Mouse (Mus musculus): ENCODE data around the gene Tbc1d22b. TPM values are rescaled to one million over a fixed set of nuclear protein-coding genes. Genes with fewer than 3 reads are reported as not detected.

Gene Tbc1d22b
- polyA plus RNA-seq, 1 experiment, result 27.3 TPM

DNA sequence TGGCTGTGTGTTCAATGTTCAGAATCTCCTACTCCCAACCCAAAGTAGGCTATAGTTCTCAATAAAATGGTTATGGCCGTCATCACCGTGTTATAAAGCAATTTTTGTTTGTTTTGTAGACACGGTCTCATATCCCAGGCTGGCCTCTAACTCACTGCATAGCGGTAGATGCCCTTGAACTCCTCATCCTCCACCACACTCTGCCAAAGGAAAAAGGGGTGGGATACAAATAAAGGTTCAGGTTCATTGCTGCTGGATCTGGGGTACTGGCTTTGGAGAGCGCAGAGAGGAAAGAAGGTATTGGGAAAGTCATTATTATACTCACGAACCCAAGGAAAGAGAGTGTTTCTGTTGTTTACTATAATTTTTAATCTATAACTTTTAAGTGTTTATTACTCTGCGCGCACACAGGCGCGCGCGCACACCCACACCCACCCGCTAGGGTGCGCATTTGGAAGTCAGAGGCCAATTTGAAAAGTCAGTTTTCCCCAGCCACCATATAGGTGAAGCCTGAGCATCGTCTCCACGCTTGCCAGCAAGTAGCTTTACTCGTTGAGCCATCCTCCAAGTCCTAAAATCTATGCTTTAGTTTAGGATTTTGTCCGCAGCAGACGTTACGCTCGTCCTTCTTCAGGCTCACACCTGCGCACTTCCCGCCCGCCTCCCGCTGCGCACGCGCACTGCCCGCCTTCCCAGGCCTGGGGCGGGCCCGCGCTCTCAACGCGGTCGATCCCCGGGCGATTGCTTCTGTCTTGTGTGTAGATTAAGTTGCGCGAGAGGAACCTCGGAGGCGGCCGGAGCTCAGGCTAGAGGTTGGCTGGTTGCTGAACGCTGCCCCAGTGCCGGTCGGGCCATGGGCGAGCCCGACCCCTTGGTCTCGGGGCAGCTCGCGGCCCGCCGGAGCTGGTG, 64.8 kb downstream of the Tbc1d22b start, which contains the start of the genes Rnf8 and Gm28043:
Rnf8 (plus strand) TSS at position 676 of the 909 bp plus-strand sequence.
Gm28043 (plus strand) TSS at position 762 of the 909 bp plus-strand sequence.
- under 1% methylated on average over 52 of the region's 52 CpGs for WGBS

DNA sequence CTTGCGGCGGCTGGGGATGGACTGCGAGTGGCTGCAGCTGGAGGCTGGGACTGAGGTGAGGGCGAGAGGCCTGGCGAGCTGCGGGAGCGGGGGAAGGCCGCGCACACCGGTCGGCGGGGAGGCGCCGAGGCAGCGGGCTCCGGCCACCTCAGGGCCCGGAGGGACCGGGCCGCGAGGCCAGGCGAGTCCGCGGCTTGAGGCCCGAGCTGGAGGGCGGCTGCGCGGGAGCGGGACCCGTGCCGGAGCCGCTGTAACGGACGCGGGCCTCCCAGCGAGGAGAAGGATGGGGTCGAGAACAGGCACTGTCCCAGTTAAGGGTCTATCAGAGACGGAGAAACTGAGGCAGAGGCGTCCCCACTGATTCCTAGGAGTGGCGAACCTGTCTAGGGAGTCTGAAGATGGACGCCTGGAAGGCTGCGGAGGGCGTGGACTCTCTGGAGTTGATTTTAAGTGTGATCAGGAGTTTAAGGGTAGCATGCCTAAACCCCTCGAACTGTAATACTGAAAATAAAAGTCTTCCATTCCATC, 65.5 kb downstream of the Tbc1d22b start:
- no peak; the same call in 1 of the 2 replicates for TF ChIP-seq POLR2A (IDR thresholded peaks at IDR 0.05; ENCODE audit: low read depth, low read length)
- TF ChIP-seq CTCF (IDR thresholded peaks at IDR 0.05; ENCODE audit: extremely low read depth, insufficient read length, insufficient replicate concordance, low read depth, low read length), result 0 out of 2 replicates have a peak, but pooled peaks have one; percentile 6
- Histone ChIP-seq H3K4me3 (ENCODE audit: low read depth, low read length) (peak overlapping the region; percentile 91), H3K36me3 (ENCODE audit: control insufficient read depth, insufficient read depth, low read length) (peaks cover 6% of the 10 kb centered on the region; the same call in 1 of the 2 replicates), H3K27me3 (ENCODE audit: control insufficient read depth, insufficient read depth, low read length) (no peaks in the 10 kb centered on the region), H3K4me1 (ENCODE audit: control insufficient read depth, insufficient read depth, insufficient read length, low read length) (peaks cover 12% of the 10 kb centered on the region; the same call in 1 of the 2 replicates), H3K27ac (ENCODE audit: insufficient read depth, low read depth, low read length) (peak overlapping the region; percentile 70)
- WGBS, result 1% methylated on average over 42 of the region's 43 CpGs

More for the DNA sequence above, 64.8 kb downstream of the Tbc1d22b start, which contains the start of the genes Rnf8 and Gm28043:
- peak within 1 kb of the TSS; percentile 70 for H3K27ac ChIP-seq (ENCODE audit: insufficient read depth, low read depth, low read length)
- H3K27me3 ChIP-seq (ENCODE audit: control insufficient read depth, insufficient read depth, low read length), result no peaks in the 10 kb centered on the region
- H3K4me1 ChIP-seq (ENCODE audit: control insufficient read depth, insufficient read depth, insufficient read length, low read length), result peaks cover 12% of the 10 kb centered on the region; the same call in 1 of the 2 replicates
- peak within 1 kb of the TSS; percentile 91 for H3K4me3 ChIP-seq (ENCODE audit: low read depth, low read length)
- peaks cover 3% of the 10 kb centered on the region; the same call in 1 of the 2 replicates for H3K36me3 ChIP-seq (ENCODE audit: control insufficient read depth, insufficient read depth, low read length)
- TF ChIP-seq CTCF (IDR thresholded peaks at IDR 0.05; ENCODE audit: extremely low read depth, insufficient read length, insufficient replicate concordance, low read depth, low read length) (peak; percentile 87; the same call in 1 of the 2 replicates), POLR2A (IDR thresholded peaks at IDR 0.05; ENCODE audit: low read depth, low read length) (peak; percentile 86)

DNA sequence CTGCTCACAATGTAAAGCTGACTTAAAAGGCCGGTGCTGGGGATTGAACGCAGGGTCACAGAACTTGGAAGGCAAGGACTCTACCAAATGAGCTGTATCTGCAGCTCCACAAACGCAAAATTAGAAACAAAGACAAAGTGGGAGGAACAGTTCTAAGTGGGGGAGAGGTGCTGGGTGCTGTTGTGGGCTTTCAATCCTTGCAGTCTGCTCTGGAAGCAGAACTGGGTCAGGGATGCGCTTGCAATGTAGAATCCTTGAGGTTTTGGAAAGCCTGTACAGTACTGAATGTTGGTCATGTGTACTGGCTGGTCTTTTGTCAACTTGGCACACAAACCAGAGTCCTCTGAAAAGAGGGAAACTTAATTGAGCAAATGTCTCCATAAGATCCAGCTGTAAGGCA, 66.0 kb downstream of the Tbc1d22b start:
- no peak for TF ChIP-seq POLR2A (IDR thresholded peaks at IDR 0.05; ENCODE audit: low read depth, low read length)
- no peak for TF ChIP-seq CTCF (IDR thresholded peaks at IDR 0.05; ENCODE audit: extremely low read depth, insufficient read length, insufficient replicate concordance, low read depth, low read length)
- Histone ChIP-seq H3K4me1 (ENCODE audit: control insufficient read depth, insufficient read depth, insufficient read length, low read length) (peaks cover 12% of the 10 kb centered on the region; the same call in 1 of the 2 replicates), H3K4me3 (ENCODE audit: low read depth, low read length) (peak overlapping the region; percentile 91), H3K27ac (ENCODE audit: insufficient read depth, low read depth, low read length) (no peak overlapping the region), H3K36me3 (ENCODE audit: control insufficient read depth, insufficient read depth, low read length) (peaks cover 6% of the 10 kb centered on the region; the same call in 1 of the 2 replicates), H3K27me3 (ENCODE audit: control insufficient read depth, insufficient read depth, low read length) (no peaks in the 10 kb centered on the region)
- WGBS, result 7% methylated on average over 4 of the region's 4 CpGs

- H3K36me3 ChIP-seq (ENCODE audit: control insufficient read depth, insufficient read depth, low read length), result peaks cover 28% of the 10 kb centered on the region
- 61% methylated on average over 3 of the region's 3 CpGs for WGBS
- TF ChIP-seq POLR2A (IDR thresholded peaks at IDR 0.05; ENCODE audit: low read depth, low read length), result no peak
- TF ChIP-seq CTCF (IDR thresholded peaks at IDR 0.05; ENCODE audit: extremely low read depth, insufficient read length, insufficient replicate concordance, low read depth, low read length), result no peak
- H3K4me3 ChIP-seq (ENCODE audit: low read depth, low read length), result no peak overlapping the region
- H3K4me1 ChIP-seq (ENCODE audit: control insufficient read depth, insufficient read depth, insufficient read length, low read length), result peaks cover 10% of the 10 kb centered on the region; the same call in 1 of the 2 replicates
- no peak overlapping the region for H3K27ac ChIP-seq (ENCODE audit: insufficient read depth, low read depth, low read length)
- H3K27me3 ChIP-seq (ENCODE audit: control insufficient read depth, insufficient read depth, low read length), result no peaks in the 10 kb centered on the region
Observed at GRCm38 (mm10) chr17:29619231-29619630, 69.6 kb downstream of the Tbc1d22b start.

DNA sequence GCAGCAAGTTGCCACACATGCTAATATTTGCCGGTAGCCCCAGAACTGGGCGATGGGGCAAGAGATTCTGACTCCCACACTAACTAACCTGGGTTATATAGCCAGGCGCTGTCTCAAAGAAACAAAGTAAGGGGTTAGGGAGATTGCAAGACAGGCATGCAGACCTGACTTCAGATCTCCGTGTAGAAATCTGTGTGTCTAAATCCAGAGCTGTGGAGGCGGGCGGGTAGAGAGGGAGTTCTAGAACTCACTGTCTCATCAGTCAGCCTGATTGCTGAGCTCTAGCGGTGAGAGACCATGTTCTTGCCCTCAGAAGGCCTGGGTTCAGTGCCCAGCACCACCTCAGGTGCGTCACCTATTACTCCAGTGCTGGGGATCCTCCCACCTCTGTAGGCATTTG, 73.9 kb downstream of the Tbc1d22b start:
- TF ChIP-seq POLR2A (IDR thresholded peaks at IDR 0.05; ENCODE audit: low read depth, low read length), result no peak
- no peak for TF ChIP-seq CTCF (IDR thresholded peaks at IDR 0.05; ENCODE audit: extremely low read depth, insufficient read length, insufficient replicate concordance, low read depth, low read length)
- Histone ChIP-seq H3K27me3 (ENCODE audit: control insufficient read depth, insufficient read depth, low read length) (no peaks in the 10 kb centered on the region), H3K4me1 (ENCODE audit: control insufficient read depth, insufficient read depth, insufficient read length, low read length) (no peaks in the 10 kb centered on the region), H3K36me3 (ENCODE audit: control insufficient read depth, insufficient read depth, low read length) (peaks cover 55% of the 10 kb centered on the region), H3K27ac (ENCODE audit: insufficient read depth, low read depth, low read length) (no peak overlapping the region), H3K4me3 (ENCODE audit: low read depth, low read length) (no peak overlapping the region)
- WGBS, result 91% methylated on average over 8 of the region's 8 CpGs

- Histone ChIP-seq H3K27ac (ENCODE audit: insufficient read depth, low read depth, low read length) (no peak overlapping the region), H3K27me3 (ENCODE audit: control insufficient read depth, insufficient read depth, low read length) (no peaks in the 10 kb centered on the region), H3K4me3 (ENCODE audit: low read depth, low read length) (no peak overlapping the region), H3K4me1 (ENCODE audit: control insufficient read depth, insufficient read depth, insufficient read length, low read length) (no peaks in the 10 kb centered on the region), H3K36me3 (ENCODE audit: control insufficient read depth, insufficient read depth, low read length) (peaks cover 66% of the 10 kb centered on the region)
- TF ChIP-seq POLR2A (IDR thresholded peaks at IDR 0.05; ENCODE audit: low read depth, low read length) (no peak), CTCF (IDR thresholded peaks at IDR 0.05; ENCODE audit: extremely low read depth, insufficient read length, insufficient replicate concordance, low read depth, low read length) (no peak)
- WGBS, result 82% methylated on average over 9 of the region's 9 CpGs
Observed at GRCm38 (mm10) chr17:29627285-29627684, 77.7 kb downstream of the Tbc1d22b start.

Data from small intestine, adult 2 months (tissue).